Mouse (Mus musculus): ENCODE measurements around the gene Syt3.

Gene Syt3

GRCm38 (mm10) chr7:44413307-44413706 lies 29.4 kb downstream of the Syt3 start:
- no peak for DNase-seq

DNA sequence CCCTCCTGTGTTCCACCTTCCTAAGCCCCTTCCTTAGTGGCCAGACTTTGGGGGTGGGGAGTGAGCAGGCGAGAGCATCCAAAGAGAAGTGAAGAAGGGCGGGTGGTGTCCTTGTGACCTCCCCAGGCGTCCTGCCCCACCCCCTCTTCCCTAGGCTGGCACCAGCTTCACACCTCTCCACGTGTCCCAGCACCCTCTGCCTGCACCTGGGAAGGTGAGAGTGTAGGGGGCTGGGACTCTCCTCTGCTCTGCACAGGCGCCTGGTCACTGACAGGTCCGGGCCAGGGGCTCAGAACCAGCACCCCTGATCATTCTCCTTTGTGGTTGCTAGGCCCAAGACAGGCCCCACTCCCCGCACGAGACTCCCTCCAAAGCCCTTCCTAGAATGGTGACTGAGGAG lies 43.8 kb downstream of the Syt3 start:
- DNase-seq, result no peak

- DNase-seq, result no peak
These were observed 44.5 kb downstream of the Syt3 start for GRCm38 (mm10) chr7:44428171-44428950.

DNA sequence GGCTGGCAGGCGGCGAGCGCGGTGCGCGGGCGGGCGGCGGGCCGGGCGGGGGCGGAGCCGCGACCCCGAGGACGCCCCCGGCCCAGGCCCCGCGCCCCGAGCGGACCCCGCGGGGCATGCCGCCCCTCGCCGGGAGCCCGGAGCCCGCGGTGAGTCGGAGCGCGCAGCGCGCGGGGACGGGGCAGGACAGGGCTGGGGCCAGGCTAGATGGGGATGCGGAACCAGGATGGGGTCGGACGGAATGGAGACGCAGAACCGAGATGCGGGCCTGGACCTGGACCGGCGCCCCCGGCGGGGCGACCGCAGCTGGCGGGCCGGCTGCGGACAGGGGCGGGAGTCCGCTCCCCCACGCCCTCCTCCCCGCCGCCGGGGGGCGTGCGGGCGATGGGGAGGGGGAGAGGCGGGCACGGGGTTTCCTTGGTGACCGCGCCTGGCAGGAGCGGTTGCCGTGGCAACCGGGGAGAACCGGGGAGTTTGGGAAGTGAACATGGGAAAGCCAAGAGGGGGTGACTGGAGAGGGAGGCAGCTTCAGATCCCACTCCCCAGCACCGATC lies 45.1 kb downstream of the Syt3 start, which contains the start of gene Lrrc4b:
Gene Lrrc4b (plus strand): TSS at position 51 of the 554 bp plus-strand sequence.
- DNase-seq, result no peak

GRCm38 (mm10) chr7:44429534-44430488 lies 45.9 kb downstream of the Syt3 start:
- DNase-seq, result no peak

DNA sequence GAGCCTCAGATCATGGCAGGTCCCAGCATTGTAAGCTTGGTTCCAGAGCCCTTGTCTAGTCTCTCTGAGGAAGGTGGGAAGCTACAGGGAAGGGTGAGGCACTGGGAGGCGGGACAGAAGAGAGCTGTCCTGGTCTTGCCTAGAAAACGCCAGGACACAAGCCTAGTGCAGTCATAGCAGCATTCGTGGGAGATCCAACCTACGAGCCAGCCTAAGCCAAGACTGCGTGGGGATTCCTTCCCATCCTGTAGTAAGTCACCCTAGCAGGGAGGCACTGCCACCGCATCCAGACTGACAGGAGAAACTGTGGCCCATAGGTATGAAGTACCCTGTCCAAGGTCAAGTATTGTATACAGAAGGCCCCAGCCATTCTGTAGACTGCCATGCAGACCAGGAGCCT lies 48.6 kb downstream of the Syt3 start:
- no peak for DNase-seq

DNA sequence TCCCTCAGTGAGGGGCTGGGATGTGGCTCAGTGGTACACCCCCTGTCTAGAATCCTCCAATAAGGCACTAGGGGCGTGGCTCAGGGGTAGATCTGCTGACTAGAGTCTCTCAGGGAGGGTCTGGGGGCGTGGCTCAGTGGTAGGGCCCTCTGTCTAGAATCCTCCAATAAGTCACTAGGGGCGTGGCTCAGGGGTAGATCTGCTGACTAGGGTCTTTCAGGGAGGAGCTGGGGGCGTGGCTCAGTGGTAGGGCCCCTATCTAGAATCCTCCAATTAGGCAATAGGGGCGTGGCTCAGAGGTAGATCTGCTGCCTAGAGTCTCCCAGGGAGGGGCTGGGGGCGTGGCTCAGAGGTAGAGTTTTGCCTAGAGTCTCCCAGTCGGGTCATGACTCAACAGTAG lies 49.5 kb downstream of the Syt3 start:
- DNase-seq, result no peak

DNA sequence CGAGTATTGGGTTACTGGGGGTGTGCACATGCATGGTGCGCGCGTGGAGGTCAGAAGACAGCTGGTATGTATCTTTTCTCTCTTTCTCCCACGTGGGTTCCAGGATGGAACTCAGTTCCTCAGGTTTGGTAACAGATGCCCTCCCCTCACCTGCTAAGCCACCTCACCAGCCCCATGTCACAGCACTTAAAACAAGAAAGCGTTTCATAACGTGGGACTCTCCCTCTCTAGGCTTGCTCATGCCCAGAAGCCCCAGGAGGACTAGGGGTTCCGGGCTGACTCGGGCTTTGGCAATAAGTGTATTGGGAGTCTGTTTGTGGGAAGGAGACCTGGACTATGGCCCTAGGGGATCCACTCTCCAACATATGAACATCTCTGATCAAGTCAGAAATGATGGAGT lies 50.2 kb downstream of the Syt3 start:
- DNase-seq, result no peak

GRCm38 (mm10) chr7:44435796-44436195 lies 51.9 kb downstream of the Syt3 start:
- no peak for DNase-seq

DNA sequence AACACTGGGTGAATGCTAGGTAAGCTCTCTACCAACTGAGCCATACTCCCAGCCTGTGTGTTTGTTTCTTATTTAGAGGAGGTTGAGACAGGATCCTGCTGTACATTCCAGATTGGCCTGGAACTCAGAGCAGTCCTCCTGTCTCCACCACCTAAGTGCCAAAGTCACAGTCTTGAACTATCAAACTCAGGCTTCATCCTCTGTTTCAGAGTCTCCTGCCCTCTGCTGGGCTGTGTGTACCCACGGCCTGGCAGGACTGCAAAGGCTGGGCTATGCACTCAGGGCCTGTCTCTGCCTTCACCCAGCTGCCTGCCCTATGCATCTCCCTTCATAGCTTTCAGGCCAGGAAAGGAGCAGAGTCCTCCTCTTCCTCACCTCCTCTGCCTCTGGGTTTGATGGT lies 52.4 kb downstream of the Syt3 start:
- DNase-seq, result no peak

DNA sequence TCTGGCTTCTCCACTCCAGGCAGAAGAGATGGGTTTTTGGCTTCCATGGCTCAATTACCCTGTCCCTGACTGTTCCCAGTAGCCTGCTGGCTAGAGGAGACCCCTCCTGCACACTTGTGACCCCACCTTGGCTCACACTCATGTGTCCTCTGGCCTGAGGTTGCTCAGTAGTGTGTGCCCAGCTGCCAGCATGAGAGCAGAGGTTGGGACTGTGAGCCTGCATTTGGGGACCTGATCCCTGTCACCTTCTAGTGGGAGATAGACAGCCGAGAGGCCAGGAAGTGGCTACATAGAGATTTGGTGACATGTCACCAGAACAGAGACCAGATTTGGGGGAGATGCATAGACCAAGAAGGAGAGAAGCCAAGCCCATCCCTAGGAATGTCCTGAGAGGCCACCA lies 53.3 kb downstream of the Syt3 start:
- DNase-seq, result no peak

DNA sequence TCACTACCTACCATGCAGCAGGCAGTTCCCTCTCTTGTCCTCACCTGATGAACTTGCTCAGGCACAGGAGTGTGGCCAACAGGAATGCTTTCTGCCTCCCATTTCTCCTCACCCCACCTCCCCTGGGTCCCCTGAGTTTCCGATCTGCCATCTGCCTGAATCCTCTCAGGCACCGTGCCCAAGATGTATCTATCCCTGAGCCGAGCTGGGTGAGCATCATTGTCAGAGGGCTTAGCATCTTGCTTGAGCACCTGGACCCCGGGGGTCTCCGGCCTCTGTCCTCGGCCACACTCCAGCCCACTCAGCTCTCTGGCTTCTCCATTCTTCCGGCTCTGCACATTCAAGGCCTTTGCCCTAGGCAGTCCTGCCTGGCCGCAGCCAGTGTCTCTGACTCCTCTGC lies 54.0 kb downstream of the Syt3 start:
- no peak for DNase-seq

DNA sequence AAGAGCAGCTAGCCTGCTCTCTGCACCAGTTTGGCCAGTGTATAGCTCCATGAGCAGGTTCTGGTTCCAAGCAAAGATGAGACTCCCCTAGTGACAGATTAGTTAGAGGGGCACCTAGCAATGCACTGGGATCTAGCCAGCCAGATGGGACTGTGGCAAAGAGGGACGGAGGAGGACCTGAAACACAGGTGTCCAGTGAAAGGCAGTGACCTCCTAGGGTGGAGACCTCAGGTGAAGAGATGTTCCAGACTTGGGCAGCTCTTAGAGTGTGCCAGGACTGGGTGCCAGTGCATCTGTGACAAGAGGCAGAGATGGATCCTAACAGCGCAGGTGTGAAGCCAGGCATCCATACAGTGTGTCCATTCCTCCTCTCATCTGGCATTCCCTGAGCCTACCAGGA lies 55.8 kb downstream of the Syt3 start:
- no peak for DNase-seq

DNA sequence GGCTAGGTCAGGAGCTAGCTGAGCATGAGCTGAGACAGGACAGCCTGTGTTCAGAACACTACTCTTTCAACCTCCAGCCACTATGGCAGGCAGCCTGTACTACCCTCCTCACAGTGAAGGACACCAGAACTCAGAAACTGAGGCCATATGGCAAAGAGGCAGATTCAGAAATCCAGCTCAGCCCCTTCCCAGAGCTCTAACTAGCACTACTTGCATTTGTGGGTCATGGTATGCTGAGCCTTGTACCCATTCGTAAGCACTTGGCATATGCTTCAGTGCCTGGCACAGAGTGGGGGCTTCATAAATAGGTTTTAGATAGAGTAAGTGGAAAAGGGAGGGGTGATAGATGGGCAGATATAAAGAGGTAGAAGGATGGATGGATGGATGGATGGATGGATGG lies 56.6 kb downstream of the Syt3 start:
- DNase-seq, result no peak

DNA sequence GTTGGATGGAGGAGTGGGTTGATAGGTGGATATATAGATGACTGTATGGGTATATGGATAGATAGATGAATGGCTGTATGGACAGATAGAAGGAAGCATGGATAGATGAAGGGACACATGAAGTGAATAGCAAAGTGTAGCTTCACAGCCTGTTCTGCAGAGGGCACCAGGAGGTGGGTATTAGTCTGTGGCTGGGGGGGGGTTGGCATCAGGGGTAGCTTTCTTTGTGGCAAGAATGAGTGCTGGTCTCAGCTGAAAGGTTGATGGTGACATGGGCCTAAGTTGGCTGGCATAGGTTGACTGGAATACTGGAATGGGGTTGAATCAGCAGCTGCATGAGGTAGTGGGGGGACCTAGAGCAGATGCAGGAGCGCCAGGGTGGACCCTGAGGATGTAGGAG lies 57.3 kb downstream of the Syt3 start:
- no peak for DNase-seq

DNA sequence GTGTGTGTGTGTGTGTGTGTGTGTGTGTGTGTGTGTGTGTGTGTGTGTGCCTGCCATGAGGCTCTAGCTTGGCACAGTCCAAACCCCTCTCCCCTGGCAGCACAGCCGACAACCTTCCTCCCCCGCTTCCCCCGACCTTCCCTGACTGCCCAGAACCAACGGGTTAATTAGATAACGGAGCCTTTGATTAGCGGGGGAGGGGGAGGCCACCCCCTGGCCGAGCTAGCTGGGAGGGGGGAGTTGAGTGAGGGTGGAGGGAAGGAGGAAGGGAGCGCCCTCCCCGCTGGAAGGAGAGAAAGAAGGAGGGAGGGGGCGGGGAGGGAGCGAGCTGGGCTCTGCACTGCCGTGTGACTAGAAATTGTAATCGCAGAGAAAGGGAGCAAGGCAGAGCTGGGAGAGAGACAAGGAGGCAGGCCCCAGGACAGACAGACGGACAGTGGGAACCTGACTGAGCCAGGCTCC lies 57.8 kb downstream of the Syt3 start:
- no peak for DNase-seq

DNA sequence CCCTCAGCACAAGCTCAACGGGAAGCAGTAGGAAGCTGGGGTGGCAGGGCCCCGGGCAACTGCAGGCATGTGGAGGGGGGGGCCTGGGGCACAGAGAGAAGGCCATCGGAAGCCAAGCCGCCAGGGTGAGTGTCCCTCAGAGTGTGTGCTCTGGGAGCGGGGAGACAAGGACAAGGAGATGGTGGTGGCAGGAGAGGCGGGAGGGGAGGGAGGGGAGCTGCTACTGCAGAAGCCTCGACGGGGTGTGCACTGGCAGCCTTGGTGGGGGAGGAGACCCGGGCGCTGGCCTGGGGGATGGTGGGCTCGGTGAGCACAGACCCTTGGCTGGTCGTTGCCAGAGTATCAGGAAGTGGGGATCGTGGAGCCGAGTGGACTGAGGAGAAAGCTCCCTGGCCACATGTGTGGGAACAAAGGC lies 58.5 kb downstream of the Syt3 start:
- DNase-seq, result no peak

DNA sequence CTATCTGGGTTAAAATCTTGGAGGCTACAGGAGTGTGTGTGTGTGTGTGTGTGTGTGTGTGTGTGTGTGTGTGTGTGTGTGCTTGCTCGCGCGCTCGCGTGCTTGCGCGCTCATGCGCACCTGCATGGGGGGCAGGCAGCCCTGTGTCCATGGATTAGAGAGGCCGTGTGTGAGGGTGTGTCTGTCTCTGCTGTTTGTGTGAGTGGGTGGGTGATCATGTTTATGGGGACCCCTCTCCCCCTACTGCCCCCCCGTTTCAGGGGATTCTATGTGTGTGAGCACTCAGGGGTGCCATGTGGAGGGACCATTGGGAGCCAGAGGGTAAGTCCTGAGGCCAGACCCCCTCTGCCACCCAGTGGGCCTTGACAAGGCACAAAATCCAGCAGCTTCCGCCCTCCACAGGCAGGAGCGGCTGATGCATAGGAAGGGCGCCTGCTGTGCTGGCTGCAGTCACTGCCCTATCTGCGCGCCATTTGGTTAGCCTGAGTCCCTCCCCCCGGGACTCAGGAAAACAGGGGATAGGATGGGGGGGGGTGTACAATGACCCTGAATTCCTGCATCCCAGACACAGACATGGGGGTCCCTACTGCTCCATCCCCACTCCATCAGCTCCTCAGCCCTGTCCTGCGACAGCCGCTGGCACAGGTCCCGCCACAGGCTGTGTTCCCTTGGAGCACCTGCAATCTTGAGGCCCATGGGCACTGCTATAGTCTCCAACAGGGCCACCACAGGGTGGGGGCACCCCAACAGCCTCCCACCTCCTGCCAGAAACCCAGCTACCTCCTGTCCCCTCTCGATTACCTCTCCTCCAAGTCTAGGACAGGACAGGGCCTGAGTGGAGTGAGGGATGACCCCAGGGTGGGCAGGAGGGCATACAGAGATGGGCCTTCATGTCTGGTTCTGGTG lies 59.6 kb downstream of the Syt3 start:
- no peak for DNase-seq

GRCm38 (mm10) chr7:44444886-44445527 lies 61.1 kb downstream of the Syt3 start:
- DNase-seq, result peak; percentile 95

GRCm38 (mm10) chr7:44445528-44445923 lies 61.6 kb downstream of the Syt3 start:
- no peak for DNase-seq

- no peak for DNase-seq
These were observed 62.4 kb downstream of the Syt3 start for GRCm38 (mm10) chr7:44446070-44446855.

All from heart, adult 11 months (tissue).